Mouse (Mus musculus) adrenal gland, adult 2 months (tissue): ENCODE data around the gene Ccdc190. TPM values are rescaled to one million over a fixed set of nuclear protein-coding genes. Genes with fewer than 3 reads are reported as not detected.

Source experiments
- DNase-seq: peaks from one replicate; pipeline ENCODE4 v3.0.0; 2021
- polyA plus RNA-seq: library from polyadenylated mRNA; depleted of rRNA; stranded (reverse); fragments of >200 nt; gene quantifications from 2 replicates; pipeline ENCODE4 v1.2.3, GENCODE M21; 2012; rRNA removed
- total RNA-seq, 2 experiments: library from RNA; stranded (reverse); gene quantifications; 2 replicates each; pipeline ENCODE4 v1.2.3; 2021

The Ccdc190 gene
- total and polyA plus RNA-seq, 3 experiments = 0.38 to 0.40 TPM; not detected in 1

GRCm38 (mm10) chr1:169932122-169932746 is 3.8 kb downstream of the Ccdc190 start:
- no peak for DNase-seq

- DNase-seq = peak; percentile 30
These were observed 5.7 kb downstream of the Ccdc190 start for GRCm38 (mm10) chr1:169934005-169934725.

GRCm38 (mm10) chr1:169939345-169939744 is 10.9 kb downstream of the Ccdc190 start:
- DNase-seq = no peak

- DNase-seq = no peak
These were observed 17.6 kb downstream of the Ccdc190 start for GRCm38 (mm10) chr1:169946004-169946403.

- DNase-seq = no peak
These were observed 19.2 kb downstream of the Ccdc190 start for GRCm38 (mm10) chr1:169947654-169948053.

GRCm38 (mm10) chr1:169948280-169948679 is 19.8 kb downstream of the Ccdc190 start:
- DNase-seq = no peak

GRCm38 (mm10) chr1:169948866-169949265 is 20.4 kb downstream of the Ccdc190 start:
- DNase-seq = no peak

- no peak for DNase-seq
These were observed 21.5 kb downstream of the Ccdc190 start for GRCm38 (mm10) chr1:169949981-169950380.

- DNase-seq = no peak
These were observed 22.2 kb downstream of the Ccdc190 start for GRCm38 (mm10) chr1:169950651-169951050.

GRCm38 (mm10) chr1:169951561-169951960 is 23.1 kb downstream of the Ccdc190 start:
- DNase-seq = no peak

GRCm38 (mm10) chr1:169952636-169953035 is 24.2 kb downstream of the Ccdc190 start:
- DNase-seq = no peak

GRCm38 (mm10) chr1:169953106-169953505 is 24.7 kb downstream of the Ccdc190 start:
- no peak for DNase-seq

GRCm38 (mm10) chr1:169968792-169969515 is 40.5 kb downstream of the Ccdc190 start, which contains the start of gene Hsd17b7:
Gene Hsd17b7, minus strand, starts transcription at chr1:169969241.
- DNase-seq = peak; percentile 99

- DNase-seq = no peak
These were observed 41.1 kb downstream of the Ccdc190 start for GRCm38 (mm10) chr1:169969516-169969886.

- no peak for DNase-seq
These were observed 42.5 kb downstream of the Ccdc190 start for GRCm38 (mm10) chr1:169970936-169971335.

GRCm38 (mm10) chr1:169971998-169972397 is 43.5 kb downstream of the Ccdc190 start:
- DNase-seq = no peak

GRCm38 (mm10) chr1:169977621-169978020 is 49.2 kb downstream of the Ccdc190 start:
- no peak for DNase-seq

Other genes with a start within 250 kb of the Ccdc190 start
- 10 to 100 TPM; 31.1 to 70.0 TPM for gene Rgs4, start 181.0 kb upstream of the Ccdc190 start, total RNA-seq
- 3.0 and 3.2 TPM in 2 replicates for gene Rgs4, start 181.0 kb upstream of the Ccdc190 start, polyA plus RNA-seq
- gene Hsd17b7, start 40.6 kb downstream of the Ccdc190 start, total RNA-seq = 100 to 1,000 TPM in 1 of 2 experiments, 10 to 100 TPM in 1; 11.0 to 126 TPM
- gene Hsd17b7, start 40.6 kb downstream of the Ccdc190 start, polyA plus RNA-seq = 4.6 and 10.8 TPM in 2 replicates
- 10 to 100 TPM; 17.2 to 23.0 TPM for gene Ddr2, start 182.1 kb downstream of the Ccdc190 start, total RNA-seq
- gene Ddr2, start 182.1 kb downstream of the Ccdc190 start, polyA plus RNA-seq = 2.7 and 3.3 TPM in 2 replicates
- 10 to 100 TPM; 42.3 to 47.2 TPM for gene Uap1, start 246.3 kb downstream of the Ccdc190 start, total RNA-seq
- 7.0 and 7.5 TPM in 2 replicates for gene Uap1, start 246.3 kb downstream of the Ccdc190 start, polyA plus RNA-seq